Mouse (Mus musculus) skeletal muscle tissue, adult 2 months (tissue): Measurements from ENCODE around the gene Ftsj3.
"Not testable (repeated sequence)": the region's sequence is repeated elsewhere in the genome, so short reads cannot be mapped to it uniquely, and the experiment has no call there.

Experiments
- DNase-seq: peaks from one replicate; pipeline ENCODE4 v3.0.0-alpha.2; 2012; ENCODE audit warnings: low read depth, low spot score

Gene Ftsj3

DNA sequence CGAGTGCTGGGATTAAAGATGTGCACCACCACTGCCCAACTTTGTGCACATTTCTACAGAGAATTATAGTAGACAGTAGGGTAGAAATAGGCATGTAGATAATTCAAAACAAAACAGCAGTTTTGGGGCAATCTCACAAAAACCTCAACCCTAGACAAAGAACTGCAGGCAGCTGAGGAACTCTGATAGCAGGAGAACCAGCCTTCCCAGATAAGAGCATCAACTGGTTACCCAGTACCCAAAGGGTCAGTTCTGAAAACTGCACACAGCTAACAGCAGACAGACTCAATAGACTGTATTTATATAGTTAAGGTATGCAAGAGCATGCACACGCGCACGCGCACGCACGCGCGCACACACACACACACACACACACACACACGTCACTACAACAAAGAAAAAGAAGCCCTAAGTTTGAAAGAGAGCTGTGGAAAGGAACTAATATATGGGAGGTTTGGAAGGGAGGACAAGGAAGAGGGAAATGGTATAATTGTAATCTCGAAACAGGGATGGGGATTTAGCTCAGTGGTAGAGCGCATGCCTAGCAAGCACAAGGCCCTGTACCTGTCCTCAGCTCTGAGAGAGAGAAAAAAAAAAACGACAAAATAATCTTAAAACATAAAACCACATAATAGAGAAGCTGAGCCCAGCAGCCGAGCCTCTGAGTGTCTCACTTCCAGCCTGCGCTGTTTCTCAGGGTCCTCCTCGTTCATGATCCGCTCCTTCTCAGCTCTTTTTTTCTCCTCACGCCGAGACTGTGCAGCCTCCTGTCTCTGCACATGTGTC lies 54.3 kb downstream of the Ftsj3 start:
- no peak for DNase-seq

DNA sequence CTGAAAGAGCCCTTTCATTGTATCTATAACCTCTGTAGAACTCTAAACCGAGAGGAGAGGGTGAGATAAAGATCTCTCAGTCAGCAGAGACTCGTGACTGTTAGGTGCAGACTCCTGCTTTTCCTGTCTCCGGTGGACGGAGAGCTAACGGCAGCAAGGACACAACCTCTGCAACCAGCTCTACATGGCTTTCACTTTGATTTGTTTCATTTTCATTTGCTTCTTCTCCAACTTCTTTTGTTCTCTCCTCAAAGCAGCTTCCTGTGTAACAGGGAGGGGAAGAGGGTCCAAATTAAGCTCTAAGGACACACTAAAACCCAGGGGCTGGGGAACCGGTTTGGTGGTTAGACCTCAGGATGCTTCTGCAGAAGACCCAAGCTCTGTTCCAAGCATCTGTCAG lies 55.1 kb downstream of the Ftsj3 start:
- DNase-seq, result no peak

GRCm38 (mm10) chr11:106199997-106200396 lies 55.9 kb downstream of the Ftsj3 start:
- not testable (repeated sequence) for DNase-seq
